In genomic region chr9:72206911-72207310, GRCm38 (mm10) we compare ENCODE assay signal across 23 mouse cellular contexts.
DNase-seq lines count a peak whose midpoint lies in the region; ATAC-seq and TF ChIP-seq lines count a peak whose summit lies in the region.
"Had no signal": no experiment of that assay in that cellular context is flagged by ENCODE, and none has a peak within 500 bp of the region (broad histone marks: within the 10 kb centered on the region; RNA-seq: fewer than 3 reads in every experiment).

No protein-coding gene starts in this region.

- H3K4me1 ChIP-seq in heart, adult 2 months (ENCODE audit: control insufficient read depth, insufficient read depth, low read length): no peaks in the 10 kb centered on the region; the same call in 1 of the 2 replicates
- no peaks in the 10 kb centered on the region for H3K4me1 ChIP-seq in liver, postnatal 0 days (ENCODE audit: insufficient read depth)
- H3K4me1 ChIP-seq: hindbrain, embryonic 10.5 days; intestine, embryonic 15.5 days; limb, embryonic 12.5 days; lung, embryonic 15.5 days; neural tube, embryonic 15.5 days; stomach, embryonic 15.5 days had no signal

- 0 out of 2 replicates have a peak, but pooled peaks have one; percentile 30 for TF ChIP-seq EP300 in heart, adult 2 months (IDR thresholded peaks at IDR 0.05; ENCODE audit: insufficient read depth, low read depth, low read length)
- no peak for TF ChIP-seq EP300 in liver, postnatal 0 days (IDR thresholded peaks at IDR 0.05; ENCODE audit: low read depth)

- ATAC-seq in liver, postnatal 0 days: peak; percentile 65
- ATAC-seq: forebrain, embryonic 16.5 days; hindbrain, embryonic 16.5 days; intestine, embryonic 15.5 days had no signal

- no peak overlapping the region for H3K4me2 ChIP-seq in liver, postnatal 0 days (ENCODE audit: low read depth, low read length)
- H3K4me2 ChIP-seq: intestine, embryonic 15.5 days; limb, embryonic 12.5 days; lung, embryonic 15.5 days; neural tube, embryonic 15.5 days; stomach, embryonic 15.5 days had no signal

- no peaks in the 10 kb centered on the region for H3K79me2 ChIP-seq in heart, adult 2 months (replicated peaks; ENCODE audit: control insufficient read depth, insufficient read depth, low read length)

- H3K27ac ChIP-seq in heart, adult 2 months: no peak overlapping the region
- H3K27ac ChIP-seq in liver, postnatal 0 days (ENCODE audit: low read depth): no peak overlapping the region
- H3K27ac ChIP-seq: forebrain, embryonic 10.5 days; hindbrain, embryonic 10.5 days; intestine, embryonic 15.5 days; limb, embryonic 12.5 days; liver, embryonic 14.5 days; lung, embryonic 15.5 days; macrophage; neural tube, embryonic 15.5 days; stomach, embryonic 15.5 days had no signal

- TF ChIP-seq POLR2A in heart, adult 2 months (IDR thresholded peaks at IDR 0.05; ENCODE audit: insufficient read depth, low read depth, low read length): no peak

- 45% methylated on average over 2 of the region's 2 CpGs for WGBS in heart, adult 2 months
- 60% methylated on average over 2 of the region's 2 CpGs for WGBS in liver, postnatal 0 days (ENCODE audit: insufficient replicate concordance)

- TF ChIP-seq CTCF in heart, adult 2 months (IDR thresholded peaks at IDR 0.05): no peak
- no peak for TF ChIP-seq CTCF in liver, postnatal 0 days (IDR thresholded peaks at IDR 0.05; ENCODE audit: low read depth)

- H3K9ac ChIP-seq in heart, adult 2 months (ENCODE audit: low read depth, low read length): no peak overlapping the region
- H3K9ac ChIP-seq in liver, postnatal 0 days (replicated peaks): no peak overlapping the region
- H3K9ac ChIP-seq: intestine, embryonic 15.5 days; limb, embryonic 12.5 days; liver, embryonic 14.5 days; lung, embryonic 15.5 days; neural tube, embryonic 15.5 days; stomach, embryonic 15.5 days had no signal

- H3K27me3 ChIP-seq in heart, adult 2 months (ENCODE audit: control insufficient read depth, insufficient read depth, low read length): no peaks in the 10 kb centered on the region
- no peaks in the 10 kb centered on the region for H3K27me3 ChIP-seq in liver, postnatal 0 days (ENCODE audit: insufficient read depth, low read length)
- H3K27me3 ChIP-seq: intestine, embryonic 15.5 days; limb, embryonic 12.5 days; lung, embryonic 15.5 days; neural tube, embryonic 15.5 days; stomach, embryonic 15.5 days had no signal

- H3K4me3 ChIP-seq in heart, adult 2 months: no peak overlapping the region
- no peak overlapping the region for H3K4me3 ChIP-seq in liver, postnatal 0 days (ENCODE audit: low read depth, low read length)
- H3K4me3 ChIP-seq: forebrain, embryonic 10.5 days; hindbrain, embryonic 10.5 days; intestine, embryonic 15.5 days; limb, embryonic 12.5 days; lung, embryonic 15.5 days; neural tube, embryonic 15.5 days; stomach, embryonic 15.5 days had no signal

- H3K36me3 ChIP-seq in heart, adult 2 months (ENCODE audit: control insufficient read depth, insufficient read depth, low read length): no peaks in the 10 kb centered on the region
- H3K36me3 ChIP-seq in liver, postnatal 0 days (replicated peaks; ENCODE audit: insufficient read depth, low read length): no peaks in the 10 kb centered on the region
- H3K36me3 ChIP-seq: forebrain, embryonic 10.5 days; hindbrain, embryonic 10.5 days; intestine, embryonic 15.5 days; limb, embryonic 12.5 days; lung, embryonic 15.5 days; neural tube, embryonic 15.5 days; stomach, embryonic 15.5 days had no signal

- intact Hi-C loops in heart, adult 2 months (cut with DNase I): no loop called here
- intact Hi-C loops in heart, postnatal 25 days (cut with DNase I): no loop called here

- no peaks in the 10 kb centered on the region for H3K9me3 ChIP-seq in liver, postnatal 0 days (ENCODE audit: low read length)
- H3K9me3 ChIP-seq: forebrain, embryonic 10.5 days; hindbrain, embryonic 10.5 days; intestine, embryonic 15.5 days; limb, embryonic 12.5 days; lung, embryonic 15.5 days; neural tube, embryonic 15.5 days; stomach, embryonic 15.5 days had no signal

- peak; percentile 60 for DNase-seq in adrenal gland, adult 2 months
- DNase-seq in adrenal gland, adult 18-20 months (ENCODE audit: low spot score in 2 of 2): no peak
- peak; percentile 38 to 40 for DNase-seq in heart, adult 2 months
- no peak for DNase-seq in heart, postnatal 25 days (ENCODE audit: low spot score)
- peak; percentile 37 for DNase-seq in liver, postnatal 0 days
- DNase-seq in liver: no peak
- DNase-seq in embryo, embryonic 10 days (ENCODE audit: low spot score): no peak
- DNase-seq: cerebellum, adult 11-12 months; cerebellum, postnatal 10 days; kidney, adult 8-10 months; kidney, postnatal 10 days; thymus, postnatal 36 days had no signal

Comparison
In these comparisons a context has a peak if more than half of its experiments do, and no peak if none do; other contexts are left out.
1. DNase-seq: peak in adrenal gland, adult 2 months (single experiment), heart, adult 2 months (2 of 2) and liver, postnatal 0 days (single experiment); none in adrenal gland, adult 18-20 months (0 of 2), heart, postnatal 25 days (single experiment), liver (single experiment) and embryo, embryonic 10 days (single experiment).